Mouse (Mus musculus): ENCODE measurements around the gene Cdh8. TPM values are rescaled to one million over a fixed set of nuclear protein-coding genes. Genes with fewer than 3 reads are reported as not detected.

Cdh8 gene
- total RNA-seq (2021) = 100 to 1,000 TPM; 108 to 112 TPM
- long read RNA-seq, full-length matches to known transcripts = 8 of 18 reads
- long read RNA-seq, partial matches to known transcripts = 3 of 18 reads
- long read RNA-seq, other reads (novel, unspliced or antisense) = 7 of 18 reads

GRCm38 (mm10) chr8:99415966-99416781 is at the start of gene Cdh8:
TSS of gene Cdh8 (minus strand) at chr8:99416471.
- DNase-seq (ENCODE audit: low spot score in 2 of 2) = peak; percentile 68 to 79

- DNase-seq (ENCODE audit: low spot score in 2 of 2) = no peak
These were observed 30.2 kb upstream of the Cdh8 start for GRCm38 (mm10) chr8:99446506-99446905.

- DNase-seq (ENCODE audit: low spot score in 2 of 2) = no peak
These were observed 9.6 kb upstream of the Cdh8 start for GRCm38 (mm10) chr8:99425901-99426300.

DNA sequence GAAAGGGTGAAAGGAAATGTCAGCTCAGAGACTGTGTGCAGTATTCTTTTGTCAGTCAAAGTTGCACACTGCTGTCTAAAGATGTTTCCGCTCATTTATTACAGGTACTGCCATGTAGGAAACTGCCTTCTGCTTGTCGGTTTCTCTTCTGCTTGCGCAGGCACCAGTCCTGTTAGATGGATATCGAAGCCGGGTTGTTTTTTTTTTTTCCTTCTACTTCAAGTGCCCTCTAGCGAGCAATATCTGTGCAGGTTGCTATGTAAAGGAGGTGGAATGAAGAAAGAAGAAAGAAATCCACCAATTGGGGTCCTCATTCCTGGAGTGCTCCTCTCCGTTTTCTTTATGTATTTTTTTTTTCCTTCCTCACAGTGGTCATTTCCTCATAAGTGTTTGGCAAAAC is 5.2 kb upstream of the Cdh8 start:
- peak in 1 of 2 experiments; percentile 25 for DNase-seq (ENCODE audit: low spot score in 2 of 2)

GRCm38 (mm10) chr8:99419726-99420125 is 3.5 kb upstream of the Cdh8 start:
- DNase-seq (ENCODE audit: low spot score in 2 of 2) = no peak

- DNase-seq (ENCODE audit: low spot score in 2 of 2) = peak in 1 of 2 experiments; percentile 32
These were observed 1.2 kb upstream of the Cdh8 start for GRCm38 (mm10) chr8:99417456-99417855.

- peak; percentile 57 to 65 for DNase-seq (ENCODE audit: low spot score in 2 of 2)
These were observed 950 bp downstream of the Cdh8 start for GRCm38 (mm10) chr8:99415076-99415965.

DNA sequence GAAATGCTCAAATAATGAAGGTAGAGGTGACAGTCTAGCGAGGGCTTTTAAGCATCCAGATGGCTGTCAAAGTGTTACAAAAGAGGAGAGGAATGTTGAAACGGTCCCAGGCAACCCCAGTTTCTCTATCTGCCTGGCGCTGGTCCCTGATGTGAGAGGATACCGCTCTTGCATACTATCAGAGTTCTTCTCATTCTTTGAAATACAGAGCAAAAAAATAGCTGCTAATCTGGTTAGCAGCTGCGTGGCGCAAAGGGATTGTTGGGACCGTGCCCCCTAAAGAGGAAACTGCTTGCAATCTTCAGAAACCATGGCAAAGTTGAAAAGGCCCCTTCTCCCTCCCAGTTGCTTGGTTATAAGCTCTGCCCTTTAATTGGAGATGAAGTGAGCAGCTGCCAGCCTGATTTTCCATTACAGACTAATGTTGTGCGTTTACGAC is 1.8 kb downstream of the Cdh8 start:
- peak in 1 of 2 experiments; percentile 37 for DNase-seq (ENCODE audit: low spot score in 2 of 2)

- DNase-seq (ENCODE audit: low spot score in 2 of 2) = no peak
These were observed 2.3 kb downstream of the Cdh8 start for GRCm38 (mm10) chr8:99413877-99414482.

GRCm38 (mm10) chr8:99393908-99394307 is 22.4 kb downstream of the Cdh8 start:
- no peak for DNase-seq (ENCODE audit: low spot score in 2 of 2)

DNA sequence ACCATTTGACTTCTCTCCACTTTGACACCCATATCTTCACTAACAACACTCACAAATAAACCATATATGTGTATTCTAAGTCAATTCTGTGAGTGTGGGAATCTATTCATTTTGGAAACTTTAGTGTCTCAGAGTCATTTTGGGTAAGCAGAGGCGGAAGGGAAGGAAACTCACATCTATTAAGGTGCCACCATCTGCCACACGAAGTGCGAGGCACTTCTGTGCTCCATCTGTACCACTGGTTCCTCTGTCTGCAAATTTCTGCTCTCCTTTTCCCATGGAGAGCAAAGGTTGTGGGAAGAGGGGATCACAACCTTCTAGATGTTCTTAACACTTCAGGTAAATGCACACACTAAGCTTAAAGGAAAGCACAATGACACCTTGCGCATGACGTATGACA is 46.2 kb downstream of the Cdh8 start:
- DNase-seq (ENCODE audit: low spot score in 2 of 2) = no peak

- no peak for DNase-seq (ENCODE audit: low spot score in 2 of 2)
These were observed 47.1 kb downstream of the Cdh8 start for GRCm38 (mm10) chr8:99369166-99369565.

DNA sequence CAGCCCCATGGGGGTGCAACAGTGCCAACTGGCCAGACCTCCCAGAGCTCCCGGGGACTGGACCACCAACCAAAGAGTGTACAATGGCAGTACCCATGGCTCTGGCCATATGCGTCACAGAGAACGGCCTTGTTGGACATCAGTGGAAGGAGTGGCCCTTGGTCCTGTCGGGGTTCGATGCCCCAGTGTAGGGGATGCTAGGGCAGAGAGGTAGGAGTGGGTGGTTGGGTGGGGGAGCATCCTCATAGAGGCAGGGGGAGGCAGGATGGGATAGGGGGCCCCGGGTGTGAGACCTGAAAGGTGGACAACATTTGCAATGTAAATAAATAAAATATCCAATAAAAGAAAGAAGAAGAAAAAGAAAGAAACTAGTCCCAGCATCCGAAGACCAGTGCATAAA is 47.8 kb downstream of the Cdh8 start:
- no peak for DNase-seq (ENCODE audit: low spot score in 2 of 2)

DNA sequence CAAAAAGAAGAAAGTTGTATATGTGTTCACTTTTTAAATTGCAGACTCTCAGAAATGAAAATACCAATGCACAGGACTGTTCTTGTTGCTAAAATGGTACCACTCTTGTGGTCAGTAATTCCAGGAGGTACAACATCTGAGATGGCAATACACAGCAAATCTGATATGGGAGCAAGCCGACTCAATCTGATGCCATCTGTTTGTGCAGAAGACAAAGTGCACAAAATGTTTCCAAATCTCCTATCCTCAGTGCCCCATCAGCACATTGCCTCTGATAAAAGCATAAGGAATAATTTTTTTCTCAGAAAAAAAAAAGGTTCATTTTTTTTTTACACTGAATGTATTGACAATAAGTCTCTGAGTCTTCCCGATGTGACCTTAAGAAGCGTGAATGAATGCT is 62.3 kb downstream of the Cdh8 start:
- DNase-seq (ENCODE audit: low spot score in 2 of 2) = no peak

- no peak for DNase-seq (ENCODE audit: low spot score in 2 of 2)
These were observed 63.0 kb downstream of the Cdh8 start for GRCm38 (mm10) chr8:99353221-99353620.

GRCm38 (mm10) chr8:99349456-99349855 is 66.8 kb downstream of the Cdh8 start:
- DNase-seq (ENCODE audit: low spot score in 2 of 2) = no peak

DNA sequence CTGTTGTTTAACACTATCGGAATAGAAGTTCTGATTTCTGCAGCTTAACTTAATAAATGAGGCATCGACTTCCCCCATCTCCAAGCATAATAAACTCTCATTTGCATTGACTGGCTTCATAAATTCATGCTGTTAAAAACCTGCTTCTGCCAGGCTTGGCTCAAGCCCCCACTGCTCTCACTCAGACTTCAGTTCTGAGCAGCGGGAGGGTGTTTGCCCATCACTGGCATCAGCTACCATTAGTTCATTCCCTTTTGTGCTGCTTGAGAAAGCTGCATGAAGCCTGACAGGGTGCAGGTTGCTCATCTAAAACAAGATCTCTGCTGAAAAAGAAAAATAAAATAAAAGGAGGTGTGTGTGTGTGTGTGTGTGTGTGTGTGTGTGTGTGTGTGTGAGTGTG is 67.7 kb downstream of the Cdh8 start:
- DNase-seq (ENCODE audit: low spot score in 2 of 2) = no peak

GRCm38 (mm10) chr8:99339310-99339709 is 77.0 kb downstream of the Cdh8 start:
- DNase-seq (ENCODE audit: low spot score in 2 of 2) = no peak

DNA sequence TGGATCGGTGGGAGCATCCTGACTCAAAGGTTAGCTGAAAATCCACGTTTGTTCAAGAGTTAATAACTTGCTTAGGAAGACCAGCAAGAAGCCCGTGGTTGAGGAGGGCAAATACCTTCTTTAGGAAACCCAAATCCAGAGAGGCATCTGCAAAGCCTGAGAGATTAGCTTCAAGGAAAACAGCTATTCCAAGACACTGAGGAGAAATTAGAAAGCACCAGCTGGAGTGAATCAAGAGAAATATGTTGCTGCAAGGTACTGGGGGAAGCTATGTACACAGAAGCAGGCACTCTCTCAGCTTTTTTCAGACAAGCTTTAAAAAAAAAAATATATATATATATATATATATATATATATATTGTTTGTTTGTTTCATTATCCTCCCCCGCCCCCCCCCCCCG is 88.7 kb downstream of the Cdh8 start:
- no peak for DNase-seq (ENCODE audit: low spot score in 2 of 2)

DNA sequence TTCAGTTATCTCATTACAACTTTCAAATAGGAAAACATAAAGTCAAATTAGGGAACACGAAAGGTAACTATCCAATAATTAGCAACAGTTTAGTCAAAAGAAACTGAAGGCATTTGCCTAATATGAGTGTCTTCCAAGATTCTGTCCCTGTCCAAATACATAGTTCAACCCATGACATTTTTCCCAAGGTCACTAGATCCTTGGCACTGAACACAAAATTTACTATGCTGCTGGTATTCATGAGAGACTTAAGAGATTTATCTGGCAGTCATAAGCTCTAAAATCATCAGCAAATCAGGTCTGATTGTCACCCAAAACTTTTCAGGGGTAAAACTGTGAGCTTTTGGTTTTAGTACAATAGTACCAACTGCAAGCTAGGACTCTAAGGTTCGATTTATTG is 101.7 kb downstream of the Cdh8 start:
- no peak for DNase-seq (ENCODE audit: low spot score in 2 of 2)

- no peak for DNase-seq (ENCODE audit: low spot score in 2 of 2)
These were observed 112.1 kb downstream of the Cdh8 start for GRCm38 (mm10) chr8:99304184-99304583.
